ENCODE assay signal across 8 mouse cellular contexts in genomic region chr5:124353011-124353725, GRCm38 (mm10). TPM values are rescaled to one million over a fixed set of nuclear protein-coding genes. Genes with fewer than 3 reads are reported as not detected.
DNase-seq lines count a peak whose midpoint lies in the region; ATAC-seq and TF ChIP-seq lines count a peak whose summit lies in the region.

No protein-coding gene starts in this region.

- H3K9me3 ChIP-seq in intestine, postnatal 0 days (ENCODE audit: control insufficient read depth), result no peaks in the 10 kb centered on the region
- no peaks in the 10 kb centered on the region for H3K9me3 ChIP-seq in midbrain, embryonic 12.5 days

- H3K4me2 ChIP-seq in intestine, postnatal 0 days (replicated peaks; ENCODE audit: low read depth), result peak overlapping the region; percentile 93
- H3K4me2 ChIP-seq in midbrain, embryonic 12.5 days (replicated peaks), result peak overlapping the region; percentile 94

- under 1% methylated on average over 32 of the region's 32 CpGs for WGBS in intestine, postnatal 0 days
- 0% methylated on average over 32 of the region's 32 CpGs for WGBS in midbrain, embryonic 12.5 days

- ATAC-seq in intestine, postnatal 0 days, result no peak
- ATAC-seq in midbrain, embryonic 12.5 days (ENCODE audit: low FRiP score, low read depth), result no peak

- peak overlapping the region; percentile 98 for H3K9ac ChIP-seq in intestine, postnatal 0 days (ENCODE audit: low read depth, low read length)
- H3K9ac ChIP-seq in midbrain, embryonic 12.5 days (replicated peaks), result peak overlapping the region; percentile 100

- TF ChIP-seq CTCF in brain, embryonic 14.5 days (IDR thresholded peaks at IDR 0.05; ENCODE audit: borderline replicate concordance, extremely low read depth, insufficient read depth, insufficient read length), result no peak
- no peak for TF ChIP-seq CTCF in intestine, postnatal 0 days (IDR thresholded peaks at IDR 0.05; ENCODE audit: low read depth)

- intact Hi-C loops in gastrocnemius, postnatal 14 days (cut with DNase I; ENCODE audit: low total_unique reads), result no loop called here

- peak overlapping the region; percentile 95 for H3K27ac ChIP-seq in intestine, postnatal 0 days (ENCODE audit: low read depth, low read length)
- H3K27ac ChIP-seq in midbrain, embryonic 12.5 days (replicated peaks), result peak overlapping the region; percentile 99

- peaks cover 15% of the 10 kb centered on the region; the same call in 1 of the 2 replicates for H3K36me3 ChIP-seq in intestine, postnatal 0 days (ENCODE audit: control insufficient read depth, insufficient read depth)
- H3K36me3 ChIP-seq in midbrain, embryonic 12.5 days, result peaks cover 18% of the 10 kb centered on the region

- peaks cover 8% of the 10 kb centered on the region; the same call in 1 of the 2 replicates for H3K4me1 ChIP-seq in intestine, postnatal 0 days (replicated peaks; ENCODE audit: control insufficient read depth, insufficient read depth, low read length)
- H3K4me1 ChIP-seq in midbrain, embryonic 12.5 days, result peaks cover 39% of the 10 kb centered on the region

- no peak for TF ChIP-seq POLR2A in brain, embryonic 14.5 days (IDR thresholded peaks at IDR 0.05; ENCODE audit: borderline replicate concordance, extremely low read depth, insufficient read depth, insufficient read length, poor library complexity, severe bottlenecking)

- DNase-seq in thymus, adult 18-20 months, result peak; percentile 35 to 65
- no peak for DNase-seq in thymus, postnatal 25 days
- DNase-seq in brain, embryonic 14.5 days (ENCODE audit: low read depth), result peak; percentile 47
- DNase-seq in gastrocnemius, postnatal 14 days, result peak; percentile 41
- DNase-seq in testis, postnatal 10 days (ENCODE audit: low spot score), result peak; percentile 79
- DNase-seq in layer of hippocampus, adult 9-11 months, result no peak

- H3K27me3 ChIP-seq in intestine, postnatal 0 days (replicated peaks; ENCODE audit: control insufficient read depth, insufficient read depth, low read length), result no peaks in the 10 kb centered on the region
- no peaks in the 10 kb centered on the region for H3K27me3 ChIP-seq in midbrain, embryonic 12.5 days

- peak overlapping the region; percentile 96 for H3K4me3 ChIP-seq in intestine, postnatal 0 days (ENCODE audit: low read depth, low read length)
- peak overlapping the region; percentile 99 for H3K4me3 ChIP-seq in midbrain, embryonic 12.5 days

RNA-seq across cellular contexts. Expression of gene Cdk2ap1, which starts 9.7 kb away (rescaled TPM):
- 303 and 477 TPM in 2 replicates for polyA plus RNA-seq in brain, embryonic 14.5 days (2012; rRNA removed)
- 100 to 1,000 TPM in 1 of 2 experiments, 10 to 100 TPM in 1; 99.5 to 128 TPM for total RNA-seq in gastrocnemius, postnatal 14 days (2021)
- 43.3 and 53.6 TPM in 2 replicates for polyA plus RNA-seq in intestine, postnatal 0 days (2015; fragmentation: Nextera tagmentation; extraction: Ambion mirVana)
- 107 and 111 TPM in 2 replicates for polyA plus RNA-seq in midbrain, embryonic 12.5 days (2016; fragmentation: Nextera tagmentation; extraction: Ambion mirVana)

RNA-seq across cellular contexts. Expression of gene 2810006K23Rik, which starts 25.3 kb away (rescaled TPM):
- polyA plus RNA-seq in brain, embryonic 14.5 days (2012; rRNA removed), result 10.8 and 13.3 TPM in 2 replicates
- total RNA-seq in gastrocnemius, postnatal 14 days (2021), result 1 to 10 TPM; 6.9 to 8.6 TPM
- polyA plus RNA-seq in intestine, postnatal 0 days (2015; fragmentation: Nextera tagmentation; extraction: Ambion mirVana), result 5.0 TPM in 2 replicates
- polyA plus RNA-seq in midbrain, embryonic 12.5 days (2016; fragmentation: Nextera tagmentation; extraction: Ambion mirVana), result 22.8 and 23.7 TPM in 2 replicates

RNA-seq across cellular contexts. Expression of gene Mphosph9, which starts 25.4 kb away (rescaled TPM):
- 18.3 and 19.4 TPM in 2 replicates for polyA plus RNA-seq in brain, embryonic 14.5 days (2012; rRNA removed)
- 1 to 10 TPM; 2.6 to 2.9 TPM for total RNA-seq in gastrocnemius, postnatal 14 days (2021)
- 2.5 and 2.6 TPM in 2 replicates for polyA plus RNA-seq in intestine, postnatal 0 days (2015; fragmentation: Nextera tagmentation; extraction: Ambion mirVana)
- 18.1 and 19.6 TPM in 2 replicates for polyA plus RNA-seq in midbrain, embryonic 12.5 days (2016; fragmentation: Nextera tagmentation; extraction: Ambion mirVana)

Comparison
In these comparisons a context has a peak if more than half of its experiments do, and no peak if none do; other contexts are left out.
1. DNase-seq: peak in thymus, adult 18-20 months (2 of 2), brain, embryonic 14.5 days (single experiment), gastrocnemius, postnatal 14 days (single experiment) and testis, postnatal 10 days (single experiment); none in thymus, postnatal 25 days (single experiment) and layer of hippocampus, adult 9-11 months (single experiment).